Mouse (Mus musculus) hindbrain, postnatal 0 days (tissue): ENCODE results near the gene Nmur1. TPM values are rescaled to one million over a fixed set of nuclear protein-coding genes. Genes with fewer than 3 reads are reported as not detected.

Source experiments
- ATAC-seq: fragments of 200-750 bp; cut with Nextera tagmentation; 2 replicates; pipeline ENCODE4 v1.8.0; 2017; ENCODE audit warnings: mild to moderate bottlenecking, moderate TSS enrichment, moderate library complexity
- DNase-seq: peaks from one replicate; pipeline ENCODE4 v3.0.0-alpha.2; 2015; ENCODE audit warnings: low spot score
- H3K27ac ChIP-seq: fragments of 300-500 bp; sonication (generic); 2 replicates; pipeline ENCODE4 v1.5.1; 2014; ENCODE audit warnings: mild to moderate bottlenecking
- H3K27me3 ChIP-seq: fragments of 300-500 bp; sonication (generic); 2 replicates; pipeline ENCODE4 v1.6.1; 2014; ENCODE audit warnings: low read length, mixed read lengths; ENCODE audit not compliant: insufficient read depth
- H3K36me3 ChIP-seq: fragments of 300-500 bp; sonication (generic); 2 replicates; pipeline ENCODE4 v1.6.1; 2014; ENCODE audit warnings: low read length, mixed read lengths; ENCODE audit not compliant: insufficient read depth
- H3K4me1 ChIP-seq: fragments of 300-500 bp; sonication (generic); 2 replicates; pipeline ENCODE4 v1.6.1; 2014; ENCODE audit warnings: antibody characterized with exemption, low read length, mixed read lengths; ENCODE audit not compliant: insufficient read depth
- H3K4me2 ChIP-seq: fragments of 300-500 bp; sonication (generic); 2 replicates; pipeline ENCODE4 v1.6.1; 2014; ENCODE audit warnings: low read depth, mild to moderate bottlenecking, low read length, moderate library complexity, mixed read lengths
- H3K4me3 ChIP-seq: fragments of 300-500 bp; sonication (generic); 2 replicates; pipeline ENCODE4 v1.5.1; 2014; ENCODE audit warnings: low read length
- H3K9ac ChIP-seq: fragments of 300-500 bp; sonication (generic); replicated peaks from 2 replicates; pipeline ENCODE4 v1.6.1; 2014; ENCODE audit warnings: mild to moderate bottlenecking, low read length, moderate library complexity, mixed read lengths
- H3K9me3 ChIP-seq: fragments of 300-500 bp; sonication (generic); 2 replicates; pipeline ENCODE4 v1.6.1; 2016; ENCODE audit warnings: low read length, mixed read lengths
- CTCF ChIP-seq: IDR thresholded peaks from 2 replicates; pipeline ENCODE4 v1.5.1; 2016; ENCODE audit warnings: antibody characterized with exemption, control low read depth, low read depth
- WGBS: fragments of 180-500 bp; shearing (Covaris S2); extraction: QIAGEN DNeasy Blood & Tissue Kit; methylation state at CpG from one replicate; pipeline ENCODE4 v1.1.7; 2014; 5-methylcytosine and 5-hydroxymethylcytosine counted together
- polyA plus RNA-seq: library from polyadenylated mRNA; unstranded; fragments of >200 nt; fragmentation: Nextera tagmentation; extraction: Ambion mirVana; gene quantifications from 2 replicates; pipeline ENCODE4 v1.2.1, GENCODE M21; 2015
- total RNA-seq: library from RNA; depleted of rRNA; stranded (reverse); fragments of >200 nt; gene quantifications from 2 replicates; pipeline ENCODE4 v1.2.3, GENCODE M21; 2014

The Nmur1 gene
- total and polyA plus RNA-seq, 2 experiments from 2014 or later, result 0.16 to 0.24 TPM

GRCm38 (mm10) chr1:86363671-86364070 lies 62.4 kb downstream of the Nmur1 start:
- peak; percentile 54 for TF ChIP-seq CTCF
- no peak overlapping the region for H3K4me3 ChIP-seq
- WGBS, result 15% methylated on average over 6 of the region's 6 CpGs
- ATAC-seq (no peak), DNase-seq (peak; percentile 42)
- H3K36me3 ChIP-seq, result no peaks in the 10 kb centered on the region
- no peak overlapping the region for H3K27ac ChIP-seq
- peaks cover 7% of the 10 kb centered on the region; the same call in 1 of the 2 replicates for H3K4me1 ChIP-seq
- no peak overlapping the region for H3K9ac ChIP-seq
- H3K9me3 ChIP-seq, result no peaks in the 10 kb centered on the region
- no peak overlapping the region for H3K4me2 ChIP-seq
- no peaks in the 10 kb centered on the region for H3K27me3 ChIP-seq

GRCm38 (mm10) chr1:86361852-86362615 lies 64.0 kb downstream of the Nmur1 start:
- Histone ChIP-seq H3K27me3 (no peaks in the 10 kb centered on the region), H3K4me2 (no peak overlapping the region), H3K4me1 (peaks cover 7% of the 10 kb centered on the region; the same call in 1 of the 2 replicates), H3K36me3 (peaks cover 3% of the 10 kb centered on the region; the same call in 1 of the 2 replicates), H3K4me3 (no peak overlapping the region), H3K9me3 (no peaks in the 10 kb centered on the region), H3K27ac (no peak overlapping the region), H3K9ac (no peak overlapping the region)
- no peak for TF ChIP-seq CTCF
- 93% methylated on average over 4 of the region's 4 CpGs for WGBS
- no peak for DNase-seq
- no peak for ATAC-seq

GRCm38 (mm10) chr1:86360441-86360840 lies 65.6 kb downstream of the Nmur1 start:
- H3K4me1 ChIP-seq, result peaks cover 7% of the 10 kb centered on the region; the same call in 1 of the 2 replicates
- ATAC-seq (no peak), DNase-seq (no peak)
- H3K9me3 ChIP-seq, result no peaks in the 10 kb centered on the region
- no peaks in the 10 kb centered on the region for H3K27me3 ChIP-seq
- H3K36me3 ChIP-seq, result peaks cover 17% of the 10 kb centered on the region
- peak overlapping the region; percentile 75 for H3K4me2 ChIP-seq
- 0 out of 2 replicates have a peak overlapping the region, but pooled peaks have one; percentile 100 for H3K27ac ChIP-seq
- peak overlapping the region; percentile 79 for H3K4me3 ChIP-seq
- TF ChIP-seq CTCF, result no peak
- WGBS, result 25% methylated on average over 12 of the region's 12 CpGs
- H3K9ac ChIP-seq, result peak overlapping the region; percentile 91

GRCm38 (mm10) chr1:86359798-86360179 lies 66.2 kb downstream of the Nmur1 start:
- peak overlapping the region; percentile 75 for H3K4me2 ChIP-seq
- H3K4me1 ChIP-seq, result peaks cover 7% of the 10 kb centered on the region; the same call in 1 of the 2 replicates
- peak overlapping the region; percentile 79 for H3K4me3 ChIP-seq
- WGBS, result 2% methylated on average over 26 of the region's 26 CpGs
- H3K9me3 ChIP-seq, result no peaks in the 10 kb centered on the region
- no peak for ATAC-seq
- peak overlapping the region; percentile 100 for H3K27ac ChIP-seq
- TF ChIP-seq CTCF, result no peak
- peaks cover 23% of the 10 kb centered on the region for H3K36me3 ChIP-seq
- no peak for DNase-seq
- H3K9ac ChIP-seq, result peak overlapping the region; percentile 91
- H3K27me3 ChIP-seq, result no peaks in the 10 kb centered on the region

- Histone ChIP-seq H3K27me3 (no peaks in the 10 kb centered on the region), H3K36me3 (peaks cover 30% of the 10 kb centered on the region), H3K4me1 (peaks cover 7% of the 10 kb centered on the region; the same call in 1 of the 2 replicates), H3K9ac (peak within 1 kb of the TSS; percentile 91), H3K9me3 (no peaks in the 10 kb centered on the region), H3K27ac (peak within 1 kb of the TSS; percentile 100), H3K4me3 (peak within 1 kb of the TSS; percentile 79), H3K4me2 (peak within 1 kb of the TSS; percentile 86)
- 0 out of 2 replicates have a peak, but pooled peaks have one; percentile 8 for TF ChIP-seq CTCF
- WGBS, result under 1% methylated on average over 89 of the region's 102 CpGs
- ATAC-seq, result peak; percentile 97
- peak; percentile 100 for DNase-seq
Observed at GRCm38 (mm10) chr1:86358906-86359797, 66.9 kb downstream of the Nmur1 start, which contains the start of gene Ncl. Gene Ncl (minus strand): TSS chr1:86359400.

GRCm38 (mm10) chr1:86358229-86358905 lies 67.7 kb downstream of the Nmur1 start:
- DNase-seq (no peak), ATAC-seq (peak; percentile 60; the same call in 1 of the 2 replicates)
- TF ChIP-seq CTCF, result no peak
- H3K9ac ChIP-seq, result peak overlapping the region; percentile 91
- H3K27me3 ChIP-seq, result no peaks in the 10 kb centered on the region
- peak overlapping the region; percentile 79 for H3K4me3 ChIP-seq
- no peaks in the 10 kb centered on the region for H3K9me3 ChIP-seq
- WGBS, result under 1% methylated on average over 37 of the region's 41 CpGs
- peak overlapping the region; percentile 86 for H3K4me2 ChIP-seq
- H3K36me3 ChIP-seq, result peaks cover 37% of the 10 kb centered on the region
- H3K4me1 ChIP-seq, result peaks cover 7% of the 10 kb centered on the region; the same call in 1 of the 2 replicates
- peak overlapping the region; percentile 100 for H3K27ac ChIP-seq
